Mouse (Mus musculus) C2C12 (cell line): Measurements from ENCODE around the gene Chia1. TPM values are rescaled to one million over a fixed set of nuclear protein-coding genes. Genes with fewer than 3 reads are reported as not detected.

Source experiments
- H3K27me3 ChIP-seq: one replicate; pipeline ENCODE4 v1.6.1; 2011; ENCODE audit not compliant: control insufficient read depth, insufficient read depth, insufficient read length
- H3K36me3 ChIP-seq: one replicate; pipeline ENCODE4 v1.6.1; 2011; ENCODE audit not compliant: control insufficient read depth, insufficient read depth
- H3K4me3 ChIP-seq: one replicate; pipeline ENCODE4 v1.5.1; 2011; ENCODE audit warnings: mild to moderate bottlenecking, control low read depth; ENCODE audit not compliant: poor library complexity, insufficient read depth, severe bottlenecking
- H3K79me2 ChIP-seq: one replicate; pipeline ENCODE4 v1.6.1; 2011; ENCODE audit not compliant: control insufficient read depth, insufficient read depth
- H3K79me3 ChIP-seq: one replicate; pipeline ENCODE4 v1.6.1; 2011; ENCODE audit warnings: low read depth, control low read depth
- H3ac ChIP-seq: one replicate; pipeline ENCODE3; 2011; ENCODE audit warnings: low read depth; ENCODE audit not compliant: control insufficient read depth, insufficient read length
- CEBPB ChIP-seq: IDR thresholded peaks from one replicate; pipeline ENCODE4 v1.6.1; 2011; ENCODE audit warnings: low read depth, mild to moderate bottlenecking, control low read depth, moderate library complexity
- CTCF ChIP-seq: IDR thresholded peaks from one replicate; pipeline ENCODE4 v1.5.1; 2011; ENCODE audit not compliant: control insufficient read depth, insufficient read depth, insufficient read length
- FOSL1 ChIP-seq: IDR thresholded peaks from one replicate; pipeline ENCODE4 v1.8.0; 2011; ENCODE audit warnings: mild to moderate bottlenecking, low read length; ENCODE audit not compliant: poor library complexity, insufficient read depth, severe bottlenecking
- MAX ChIP-seq: IDR thresholded peaks from one replicate; pipeline ENCODE4 v1.6.1; 2011; ENCODE audit warnings: mild to moderate bottlenecking, control low read depth
- MYOD1 ChIP-seq: IDR thresholded peaks from one replicate; pipeline ENCODE4 v1.6.1; 2011; ENCODE audit warnings: low read depth; ENCODE audit not compliant: control insufficient read depth, insufficient read length
- MYOG ChIP-seq: IDR thresholded peaks from one replicate; pipeline ENCODE4 v1.6.1; 2011; ENCODE audit not compliant: control insufficient read depth, insufficient read length; ENCODE audit errors: extremely low read depth
- USF1 ChIP-seq: IDR thresholded peaks from one replicate; pipeline ENCODE4 v1.6.1; 2011; ENCODE audit warnings: low read depth, mild to moderate bottlenecking, control low read depth, moderate library complexity
- polyA plus RNA-seq: library from polyadenylated mRNA; unstranded; fragments of >200 nt; fragmentation: generic; extraction: Trizol; gene quantifications from one replicate; pipeline ENCODE4 v1.2.1, GENCODE M21; 2012; ENCODE audit warnings: missing spikeins

Gene Chia1
- polyA plus RNA-seq, 1 experiment = not detected

DNA sequence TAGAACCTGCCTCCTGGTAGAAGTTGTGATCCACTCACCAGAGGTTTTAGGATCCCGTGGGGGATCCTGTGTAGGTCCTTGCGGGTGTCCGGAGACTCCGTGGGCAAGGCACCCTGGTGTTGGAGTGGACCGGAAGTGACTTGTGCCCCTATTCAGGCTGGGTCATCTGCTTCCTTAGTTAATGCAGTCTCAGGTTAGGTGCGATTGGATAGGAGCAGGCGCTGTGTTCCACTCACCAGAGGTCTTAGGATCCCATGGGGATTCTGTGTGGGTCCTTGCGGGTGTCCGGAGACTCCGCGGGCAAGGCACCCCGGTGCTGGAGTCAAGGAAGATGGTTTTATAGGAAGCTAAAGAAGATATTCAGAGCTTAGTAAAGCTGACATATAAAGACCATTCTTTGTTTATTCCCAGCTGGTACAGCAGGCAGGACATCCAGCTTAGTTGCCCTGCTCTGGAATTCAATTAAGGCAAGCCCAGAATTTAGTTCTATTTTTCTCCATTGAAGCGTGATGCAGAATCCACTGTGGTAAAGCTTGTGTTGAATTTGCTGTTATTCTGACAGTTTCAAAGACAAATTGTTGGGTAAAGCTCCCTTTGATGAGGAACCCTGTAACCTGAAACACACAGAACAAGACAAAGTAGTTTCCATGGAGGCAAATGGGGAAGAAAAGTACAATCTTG is 64.6 kb downstream of the Chia1 start:
- no peaks in the 10 kb centered on the region for H3K79me3 ChIP-seq
- H3ac ChIP-seq = no peak overlapping the region
- H3K79me2 ChIP-seq = no peaks in the 10 kb centered on the region
- no peak overlapping the region for H3K4me3 ChIP-seq
- no peaks in the 10 kb centered on the region for H3K36me3 ChIP-seq
- H3K27me3 ChIP-seq = no peaks in the 10 kb centered on the region
- TF ChIP-seq MYOG (no peak), MYOD1 (no peak), CEBPB (no peak), USF1 (no peak), FOSL1 (no peak), MAX (no peak), CTCF (no peak)

Other genes starting within 250 kb of the Chia1 start
- not detected for gene Adora3, start 242.4 kb upstream of the Chia1 start, polyA plus RNA-seq
- gene Tmigd3, start 242.3 kb upstream of the Chia1 start, polyA plus RNA-seq = not detected
- gene I830077J02Rik, start 180.6 kb upstream of the Chia1 start, polyA plus RNA-seq = 0.06 TPM
- 90.2 TPM for gene Wdr77, start 153.9 kb upstream of the Chia1 start, polyA plus RNA-seq
- gene Atp5f1, start 153.1 kb upstream of the Chia1 start, polyA plus RNA-seq = 243 TPM
- 0.25 TPM for gene Ovgp1, start 139.5 kb upstream of the Chia1 start, polyA plus RNA-seq
- not detected for gene Pifo, start 98.6 kb upstream of the Chia1 start, polyA plus RNA-seq
- not detected for gene Chil5, start 80.4 kb upstream of the Chia1 start, polyA plus RNA-seq
- gene Chil3, start 54.3 kb downstream of the Chia1 start, polyA plus RNA-seq = not detected
- gene Chil4, start 106.3 kb downstream of the Chia1 start, polyA plus RNA-seq = not detected